Mouse (Mus musculus): Measurements from ENCODE around the gene B130006D01Rik.
"Not testable (repeated sequence)": the region's sequence is repeated elsewhere in the genome, so short reads cannot be mapped to it uniquely, and the experiment has no call there.

- TF ChIP-seq CTCF (IDR thresholded peaks at IDR 0.05; ENCODE audit: borderline replicate concordance, control insufficient read depth, extremely low read depth, insufficient read depth, low read length, poor library complexity); POLR2A (IDR thresholded peaks at IDR 0.05; ENCODE audit: control insufficient read depth, extremely low read depth, insufficient read depth, low read length, poor library complexity): not testable (repeated sequence)
These were observed 31.8 kb downstream of the B130006D01Rik start for GRCm38 (mm10) chr11:95755137-95755536.
